Mouse (Mus musculus) kidney, postnatal 0 days (tissue): Measurements from ENCODE around the gene Dhx34. TPM values are rescaled to one million over a fixed set of nuclear protein-coding genes. Genes with fewer than 3 reads are reported as not detected.

ENCODE experiments used
- ATAC-seq: fragments of 200-750 bp; cut with Nextera tagmentation; replicated peaks from 2 replicates; pipeline ENCODE4 v1.8.0; 2017; ENCODE audit warnings: low read depth, moderate number of reproducible peaks, moderate TSS enrichment, moderate library complexity; ENCODE audit not compliant: low FRiP score
- DNase-seq: peaks from one replicate; pipeline ENCODE4 v3.0.0-alpha.2; 2016; ENCODE audit warnings: low spot score
- H3K27ac ChIP-seq: fragments of 300-500 bp; sonication (generic); 2 replicates; pipeline ENCODE4 v1.5.1; 2014; ENCODE audit warnings: mild to moderate bottlenecking
- H3K27me3 ChIP-seq: fragments of 300-500 bp; sonication (generic); 2 replicates; pipeline ENCODE4 v1.6.1; 2014; ENCODE audit warnings: low read length, mixed read lengths; ENCODE audit not compliant: insufficient read depth
- H3K36me3 ChIP-seq: fragments of 300-500 bp; sonication (generic); 2 replicates; pipeline ENCODE4 v1.6.1; 2014; ENCODE audit warnings: low read length, mixed read lengths; ENCODE audit not compliant: insufficient read depth
- H3K4me1 ChIP-seq: fragments of 300-500 bp; sonication (generic); replicated peaks from 2 replicates; pipeline ENCODE4 v1.6.1; 2014; ENCODE audit warnings: antibody characterized with exemption, low read length, mixed read lengths; ENCODE audit not compliant: insufficient read depth
- H3K4me2 ChIP-seq: fragments of 300-500 bp; sonication (generic); 2 replicates; pipeline ENCODE4 v1.6.1; 2014; ENCODE audit warnings: mild to moderate bottlenecking, low read length, moderate library complexity, mixed read lengths
- H3K4me3 ChIP-seq: fragments of 300-500 bp; sonication (generic); replicated peaks from 2 replicates; pipeline ENCODE4 v1.5.1; 2014; ENCODE audit warnings: low read depth, low read length
- H3K9ac ChIP-seq: fragments of 300-500 bp; sonication (generic); 2 replicates; pipeline ENCODE4 v1.6.1; 2014; ENCODE audit warnings: low read depth, low read length
- H3K9me3 ChIP-seq: fragments of 300-500 bp; sonication (generic); replicated peaks from 2 replicates; pipeline ENCODE4 v1.6.1; 2016; ENCODE audit warnings: low read length, inconsistent platforms, mixed read lengths
- CTCF ChIP-seq: IDR thresholded peaks from 2 replicates; pipeline ENCODE4 v1.5.1; 2016; ENCODE audit warnings: antibody characterized with exemption, low read depth, mild to moderate bottlenecking, moderate library complexity
- WGBS: fragments of 180-500 bp; shearing (Covaris S2); extraction: QIAGEN DNeasy Blood & Tissue Kit; methylation state at CpG from one replicate; pipeline ENCODE4 v1.1.7; 2014; 5-methylcytosine and 5-hydroxymethylcytosine counted together
- polyA plus RNA-seq: library from polyadenylated mRNA; unstranded; fragments of >200 nt; fragmentation: Nextera tagmentation; extraction: Ambion mirVana; gene quantifications from 2 replicates; pipeline ENCODE4 v1.2.1, GENCODE M21; 2015

Dhx34 gene
- polyA plus RNA-seq, 1 experiment from 2014 or later: 11.6 TPM

GRCm38 (mm10) chr7:16244067-16244466 is 22.2 kb upstream of the Dhx34 start, which contains the start of gene C5ar2:
Gene C5ar2, minus strand, starts transcription at chr7:16244154.
- 31% methylated on average over 5 of the region's 5 CpGs for WGBS
- Histone ChIP-seq H3K27me3 (no peaks in the 10 kb centered on the region), H3K36me3 (no peaks in the 10 kb centered on the region), H3K4me1 (no peaks in the 10 kb centered on the region), H3K27ac (no peak within 1 kb of the TSS), H3K9ac (no peak within 1 kb of the TSS), H3K9me3 (no peaks in the 10 kb centered on the region), H3K4me2 (no peak within 1 kb of the TSS), H3K4me3 (no peak within 1 kb of the TSS)
- no peak for ATAC-seq
- no peak for TF ChIP-seq CTCF
- DNase-seq: peak; percentile 37

- H3K27ac ChIP-seq: no peak overlapping the region
- no peak overlapping the region for H3K4me2 ChIP-seq
- no peaks in the 10 kb centered on the region for H3K27me3 ChIP-seq
Observed at GRCm38 (mm10) chr7:16242198-16242597, 20.4 kb upstream of the Dhx34 start.

GRCm38 (mm10) chr7:16241787-16242186 is 19.9 kb upstream of the Dhx34 start:
- no peak; the same call in 1 of the 2 replicates for TF ChIP-seq CTCF

More at GRCm38 (mm10) chr7:16242198-16242597, 20.4 kb upstream of the Dhx34 start:
- no peak overlapping the region for H3K4me3 ChIP-seq
- no peak for TF ChIP-seq CTCF
- ATAC-seq (no peak), DNase-seq (no peak)
- no peaks in the 10 kb centered on the region for H3K36me3 ChIP-seq
- no peak overlapping the region for H3K9ac ChIP-seq
- no peaks in the 10 kb centered on the region for H3K9me3 ChIP-seq
- 82% methylated on average over 6 of the region's 6 CpGs for WGBS
- no peaks in the 10 kb centered on the region for H3K4me1 ChIP-seq

GRCm38 (mm10) chr7:16240978-16241303 is 19.1 kb upstream of the Dhx34 start:
- TF ChIP-seq CTCF: no peak
- DNase-seq (no peak), ATAC-seq (no peak)
- Histone ChIP-seq H3K27ac (no peak overlapping the region), H3K4me2 (no peak overlapping the region), H3K27me3 (no peaks in the 10 kb centered on the region), H3K4me3 (no peak overlapping the region), H3K9ac (no peak overlapping the region), H3K4me1 (no peaks in the 10 kb centered on the region), H3K36me3 (no peaks in the 10 kb centered on the region), H3K9me3 (no peaks in the 10 kb centered on the region)
- 90% methylated on average over 1 of the region's 1 CpGs for WGBS

More at GRCm38 (mm10) chr7:16241787-16242186, 19.9 kb upstream of the Dhx34 start:
- Histone ChIP-seq H3K4me1 (no peaks in the 10 kb centered on the region), H3K4me3 (no peak overlapping the region), H3K27me3 (no peaks in the 10 kb centered on the region), H3K9me3 (no peaks in the 10 kb centered on the region), H3K36me3 (no peaks in the 10 kb centered on the region), H3K4me2 (no peak overlapping the region), H3K9ac (no peak overlapping the region), H3K27ac (no peak overlapping the region)
- DNase-seq (no peak), ATAC-seq (no peak)
- 45% methylated on average over 11 of the region's 11 CpGs for WGBS

GRCm38 (mm10) chr7:16240281-16240977 is 18.6 kb upstream of the Dhx34 start:
- Histone ChIP-seq H3K4me3 (no peak overlapping the region), H3K9me3 (no peaks in the 10 kb centered on the region), H3K4me1 (no peaks in the 10 kb centered on the region), H3K4me2 (no peak overlapping the region), H3K9ac (no peak overlapping the region), H3K36me3 (no peaks in the 10 kb centered on the region), H3K27me3 (no peaks in the 10 kb centered on the region), H3K27ac (no peak overlapping the region)
- ATAC-seq: no peak
- 85% methylated on average over 7 of the region's 7 CpGs for WGBS
- no peak for TF ChIP-seq CTCF
- DNase-seq: no peak

GRCm38 (mm10) chr7:16239554-16239997 is 17.7 kb upstream of the Dhx34 start:
- 21% methylated on average over 9 of the region's 9 CpGs for WGBS
- no peaks in the 10 kb centered on the region for H3K36me3 ChIP-seq
- no peaks in the 10 kb centered on the region for H3K4me1 ChIP-seq
- H3K27me3 ChIP-seq: no peaks in the 10 kb centered on the region
- H3K9ac ChIP-seq: no peak overlapping the region
- H3K27ac ChIP-seq: no peak overlapping the region
- ATAC-seq: no peak
- no peak overlapping the region for H3K4me3 ChIP-seq
- H3K9me3 ChIP-seq: no peaks in the 10 kb centered on the region
- H3K4me2 ChIP-seq: no peak overlapping the region
- no peak for TF ChIP-seq CTCF
- peak; percentile 24 for DNase-seq

GRCm38 (mm10) chr7:16229869-16230268 is 8.0 kb upstream of the Dhx34 start:
- DNase-seq (peak; percentile 47), ATAC-seq (no peak)
- H3K27me3 ChIP-seq: no peaks in the 10 kb centered on the region
- no peaks in the 10 kb centered on the region for H3K36me3 ChIP-seq
- H3K27ac ChIP-seq: no peak overlapping the region
- 29% methylated on average over 5 of the region's 5 CpGs for WGBS
- H3K9ac ChIP-seq: no peak overlapping the region
- no peak overlapping the region for H3K4me2 ChIP-seq
- TF ChIP-seq CTCF: no peak
- H3K4me1 ChIP-seq: no peaks in the 10 kb centered on the region
- H3K4me3 ChIP-seq: no peak overlapping the region
- H3K9me3 ChIP-seq: no peaks in the 10 kb centered on the region
